Comparison of ENCODE assay signal across 9 mouse cellular contexts in genomic region chr10:103236460-103236772, GRCm38 (mm10). TPM values are rescaled to one million over a fixed set of nuclear protein-coding genes. Genes with fewer than 3 reads are reported as not detected.
A peak's percentile ranks its signal among the peaks of the same experiment; 100 is the strongest.
DNase-seq lines count a peak whose midpoint lies in the region; ATAC-seq and TF ChIP-seq lines count a peak whose summit lies in the region.
"Had no signal": no experiment of that assay in that cellular context is flagged by ENCODE, and none has a peak within 500 bp of the region (broad histone marks: within the 10 kb centered on the region; RNA-seq: fewer than 3 reads in every experiment).

No protein-coding gene starts in this region.

- no peaks in the 10 kb centered on the region for H3K27me3 ChIP-seq in heart, embryonic 11.5 days (ENCODE audit: control insufficient read depth, insufficient read depth, low read length)
- H3K27me3 ChIP-seq in lung, postnatal 0 days (replicated peaks; ENCODE audit: insufficient read depth, low read length) = no peaks in the 10 kb centered on the region
- H3K27me3 ChIP-seq in limb, embryonic 14.5 days (ENCODE audit: control insufficient read depth, insufficient read depth, low read length) = no peaks in the 10 kb centered on the region

- no peak for DNase-seq in heart, adult 18-20 months
- DNase-seq in lung, postnatal 0 days (ENCODE audit: low spot score) = no peak
- no peak for DNase-seq in lung, postnatal 14 days
- no peak for DNase-seq in limb, embryonic 14.5 days (ENCODE audit: low spot score)
- no peak for DNase-seq in adipocyte (ENCODE audit: low spot score)
- no peak for DNase-seq in ovary, adult 18-20 months (ENCODE audit: low spot score)
- DNase-seq in urinary bladder, postnatal 36 days (ENCODE audit: low spot score in 2 of 2) = no peak

- no peak for ATAC-seq in heart, embryonic 11.5 days (replicated peaks; ENCODE audit: insufficient number of reproducible peaks, low FRiP score, low TSS enrichment)
- ATAC-seq in lung, postnatal 0 days = no peak
- no peak for ATAC-seq in limb, embryonic 14.5 days (ENCODE audit: low FRiP score, low read depth)

- TF ChIP-seq POLR2A in limb, embryonic 14.5 days (IDR thresholded peaks at IDR 0.05; ENCODE audit: borderline replicate concordance, extremely low read depth, insufficient read depth, insufficient read length) = no peak

- H3K4me2 ChIP-seq in heart, embryonic 11.5 days = peak overlapping the region; percentile 77
- peak overlapping the region; percentile 55; the same call in 1 of the 2 replicates for H3K4me2 ChIP-seq in lung, postnatal 0 days (replicated peaks; ENCODE audit: low read depth, low read length)
- H3K4me2 ChIP-seq in limb, embryonic 14.5 days (replicated peaks; ENCODE audit: low read depth, low read length, severe bottlenecking) = peak overlapping the region; percentile 66; the same call in 1 of the 2 replicates

- TF ChIP-seq EP300 in lung, postnatal 0 days (IDR thresholded peaks at IDR 0.05) = no peak

- WGBS in heart, embryonic 11.5 days (ENCODE audit: insufficient replicate concordance) = 19% methylated on average over 4 of the region's 4 CpGs
- WGBS in lung, postnatal 0 days = 18% methylated on average over 4 of the region's 4 CpGs
- WGBS in limb, embryonic 14.5 days = 19% methylated on average over 4 of the region's 4 CpGs

- no peaks in the 10 kb centered on the region for H3K9me3 ChIP-seq in heart, embryonic 11.5 days (replicated peaks; ENCODE audit: control insufficient read depth, low read length)
- no peaks in the 10 kb centered on the region for H3K9me3 ChIP-seq in lung, postnatal 0 days (ENCODE audit: low read length)
- no peaks in the 10 kb centered on the region for H3K9me3 ChIP-seq in limb, embryonic 14.5 days (ENCODE audit: control insufficient read depth, low read length)

- TF ChIP-seq CTCF in lung, postnatal 0 days (IDR thresholded peaks at IDR 0.05) = no peak

- H3K4me3 ChIP-seq in heart, embryonic 11.5 days (ENCODE audit: low read depth, low read length) = peak overlapping the region; percentile 59; the same call in 1 of the 2 replicates
- H3K4me3 ChIP-seq in lung, postnatal 0 days (ENCODE audit: low read depth, low read length) = peak overlapping the region; percentile 33; the same call in 1 of the 2 replicates
- H3K4me3 ChIP-seq in limb, embryonic 14.5 days (replicated peaks; ENCODE audit: low read length) = peak overlapping the region; percentile 47

- H3K4me1 ChIP-seq in heart, embryonic 11.5 days (ENCODE audit: control insufficient read depth, insufficient read depth, low read length) = no peaks in the 10 kb centered on the region
- no peaks in the 10 kb centered on the region for H3K4me1 ChIP-seq in lung, postnatal 0 days (ENCODE audit: insufficient read depth, low read depth, low read length)
- no peaks in the 10 kb centered on the region for H3K4me1 ChIP-seq in limb, embryonic 14.5 days (ENCODE audit: control insufficient read depth, insufficient read depth, low read length)

- H3K9ac ChIP-seq in heart, embryonic 11.5 days (ENCODE audit: low read depth, low read length) = no peak overlapping the region
- no peak overlapping the region for H3K9ac ChIP-seq in lung, postnatal 0 days (replicated peaks; ENCODE audit: low read depth)
- no peak overlapping the region for H3K9ac ChIP-seq in limb, embryonic 14.5 days (ENCODE audit: low read depth, low read length, severe bottlenecking)

- H3K36me3 ChIP-seq in heart, embryonic 11.5 days (ENCODE audit: control insufficient read depth, insufficient read depth, low read length) = no peaks in the 10 kb centered on the region
- H3K36me3 ChIP-seq in lung, postnatal 0 days (ENCODE audit: insufficient read depth, low read length) = no peaks in the 10 kb centered on the region
- H3K36me3 ChIP-seq in limb, embryonic 14.5 days (ENCODE audit: control insufficient read depth, insufficient read depth, low read length) = no peaks in the 10 kb centered on the region

- H3K27ac ChIP-seq in heart, embryonic 11.5 days (ENCODE audit: low read depth, low read length) = no peak overlapping the region
- no peak overlapping the region for H3K27ac ChIP-seq in lung, postnatal 0 days (ENCODE audit: low read length)
- H3K27ac ChIP-seq in limb, embryonic 14.5 days (replicated peaks; ENCODE audit: low read depth, low read length) = no peak overlapping the region

RNA-seq across cellular contexts. Expression of gene Lrriq1, which starts 0.3 kb away (rescaled TPM):
- polyA plus RNA-seq in heart, embryonic 11.5 days (2014; fragmentation: Nextera tagmentation; extraction: Ambion mirVana) = 0.19 and 0.34 TPM in 2 replicates
- total RNA-seq in heart, adult 18-20 months (2021) = under 1 TPM in 1 of 2 experiments, not detected in 1; 0.10 TPM
- polyA plus RNA-seq in lung, postnatal 0 days (2015; fragmentation: Nextera tagmentation; extraction: Ambion mirVana) = 5.5 and 7.9 TPM in 2 replicates
- 0.13 TPM in 1 of 2 replicates, not detected in the other for polyA plus RNA-seq in limb, embryonic 14.5 days (2012; rRNA removed)
- polyA plus RNA-seq in limb, embryonic 14.5 days (2014; fragmentation: Nextera tagmentation; extraction: Ambion mirVana) = not detected in 2 replicates
- total RNA-seq: granulocyte monocyte progenitor cell, adult 5-6 weeks had no signal
